ENCODE assay signal across 24 mouse cellular contexts in genomic region chr10:11049361-11049760, GRCm38 (mm10). TPM values are rescaled to one million over a fixed set of nuclear protein-coding genes. Genes with fewer than 3 reads are reported as not detected.
DNase-seq lines count a peak whose midpoint lies in the region; TF ChIP-seq lines count a peak whose summit lies in the region.
"Had no signal": no experiment of that assay in that cellular context is flagged by ENCODE, and none has a peak within 500 bp of the region (broad histone marks: within the 10 kb centered on the region; RNA-seq: fewer than 3 reads in every experiment).

No protein-coding gene starts in this region.

- no peak overlapping the region for H3K4me3 ChIP-seq in cerebellum, adult 2 months (replicated peaks; ENCODE audit: insufficient read depth, low read depth, low read length)
- H3K4me3 ChIP-seq: embryonic facial prominence, embryonic 15.5 days; forebrain, embryonic 15.5 days; heart, embryonic 10.5 days; hindbrain, embryonic 15.5 days; limb, embryonic 15.5 days; midbrain, embryonic 12.5 days; neural tube, embryonic 15.5 days; stomach, embryonic 15.5 days had no signal

- no peak for TF ChIP-seq POLR2A in cerebellum, adult 2 months (IDR thresholded peaks at IDR 0.05; ENCODE audit: borderline replicate concordance, insufficient read depth, low read length)

- H3K4me1 ChIP-seq in cerebellum, adult 2 months (ENCODE audit: control insufficient read depth, insufficient read depth, low read length), result peaks cover 8% of the 10 kb centered on the region
- H3K4me1 ChIP-seq: embryonic facial prominence, embryonic 15.5 days; heart, embryonic 10.5 days; hindbrain, embryonic 15.5 days; limb, embryonic 15.5 days; midbrain, embryonic 12.5 days; neural tube, embryonic 15.5 days; stomach, embryonic 15.5 days had no signal

- no peaks in the 10 kb centered on the region for H3K27me3 ChIP-seq in cerebellum, adult 2 months (ENCODE audit: control insufficient read depth, insufficient read depth, low read length)
- H3K27me3 ChIP-seq: embryonic facial prominence, embryonic 15.5 days; forebrain, embryonic 15.5 days; hindbrain, embryonic 15.5 days; limb, embryonic 15.5 days; midbrain, embryonic 12.5 days; neural tube, embryonic 15.5 days; stomach, embryonic 15.5 days had no signal

- 18% methylated on average over 7 of the region's 7 CpGs for WGBS in cerebellum, adult 2 months

- TF ChIP-seq CTCF in cerebellum, adult 2 months (IDR thresholded peaks at IDR 0.05; ENCODE audit: borderline replicate concordance, insufficient read depth, low read depth, low read length), result no peak

- DNase-seq in cerebellum, adult 2 months, result peak; percentile 54 to 60
- DNase-seq in cerebellum, adult 8-10 months, result no peak
- DNase-seq in right cerebral cortex, postnatal 25 days, result peak; percentile 5
- no peak for DNase-seq in right cerebral cortex, postnatal 14 days
- peak; percentile 61 to 80 for DNase-seq in layer of hippocampus, adult 8-10 months (ENCODE audit: low spot score in 2 of 2)
- peak; percentile 22 for DNase-seq in telencephalon, adult 2 months (ENCODE audit: low read depth, low spot score)
- DNase-seq in urinary bladder, adult 2 months (ENCODE audit: low spot score), result no peak
- no peak for DNase-seq in thymus, postnatal 4 days
- DNase-seq: adrenal gland, postnatal 25 days; kidney, adult 9 months; kidney, postnatal 14 days; lung, embryonic 14.5 days; thymus, adult 18-20 months had no signal

- H3K27ac ChIP-seq in cerebellum, adult 2 months (ENCODE audit: insufficient read depth, low read length), result 0 out of 2 replicates have a peak overlapping the region, but pooled peaks have one; percentile 3
- H3K27ac ChIP-seq: embryonic facial prominence, embryonic 15.5 days; forebrain, embryonic 15.5 days; heart, embryonic 10.5 days; hindbrain, embryonic 15.5 days; limb, embryonic 15.5 days; liver, embryonic 14.5 days; midbrain, embryonic 12.5 days; neural tube, embryonic 15.5 days; stomach, embryonic 15.5 days had no signal

RNA-seq across cellular contexts. Expression of gene Grm1, which starts 32.8 kb away (rescaled TPM):
- 69.6 and 84.3 TPM in 2 replicates for polyA plus RNA-seq in cerebellum, adult 2 months (2012; rRNA removed)
- 10 to 100 TPM; 48.7 to 69.6 (median 56.1) TPM for total RNA-seq in layer of hippocampus, adult 8-10 months (2022)
- polyA plus RNA-seq in urinary bladder, adult 2 months (2012; rRNA removed), result not detected in 2 replicates
- total RNA-seq: adrenal gland, postnatal 25 days; ES-E14 had no signal
- polyA plus RNA-seq: intestine, embryonic 14.5 days; liver, embryonic 14.5 days had no signal

Comparison
In these comparisons a context has a peak if more than half of its experiments do, and no peak if none do; other contexts are left out.
1. DNase-seq: peak in cerebellum, adult 2 months (2 of 2), right cerebral cortex, postnatal 25 days (single experiment), layer of hippocampus, adult 8-10 months (2 of 2) and telencephalon, adult 2 months (single experiment); none in cerebellum, adult 8-10 months (single experiment), right cerebral cortex, postnatal 14 days (single experiment), urinary bladder, adult 2 months (single experiment) and thymus, postnatal 4 days (single experiment).
2. RNA of gene Grm1, which starts 32.8 kb away (polyA plus RNA-seq): 69.6 to 84.3 TPM in cerebellum, adult 2 months; not detected in urinary bladder, adult 2 months; every median in the first group is over 10 times any median in the second.